Mouse (Mus musculus) midbrain, embryonic 10.5 days (tissue): Measurements from ENCODE around the gene Arid2. TPM values are rescaled to one million over a fixed set of nuclear protein-coding genes. Genes with fewer than 3 reads are reported as not detected.
"Not testable (repeated sequence)": the region's sequence is repeated elsewhere in the genome, so short reads cannot be mapped to it uniquely, and the experiment has no call there.

Experiments
- DNase-seq: peaks from one replicate; pipeline ENCODE4 v3.0.0-alpha.2; 2017; ENCODE audit warnings: low spot score
- H3K27ac ChIP-seq: fragments of 300-500 bp; sonication (generic); replicated peaks from 2 replicates; pipeline ENCODE4 v1.5.1; 2016; ENCODE audit warnings: mild to moderate bottlenecking
- H3K27me3 ChIP-seq: fragments of 300-500 bp; sonication (generic); 2 replicates; pipeline ENCODE4 v1.6.1; 2016; ENCODE audit warnings: low read depth, mild to moderate bottlenecking; ENCODE audit not compliant: poor library complexity, severe bottlenecking
- H3K36me3 ChIP-seq: fragments of 300-500 bp; sonication (generic); 2 replicates; pipeline ENCODE4 v1.6.1; 2016; ENCODE audit warnings: mild to moderate bottlenecking, moderate library complexity
- H3K4me1 ChIP-seq: fragments of 300-500 bp; sonication (generic); 2 replicates; pipeline ENCODE4 v1.6.1; 2016
- H3K4me3 ChIP-seq: fragments of 300-500 bp; sonication (generic); 2 replicates; pipeline ENCODE4 v1.5.1; 2016; ENCODE audit warnings: mild to moderate bottlenecking, moderate library complexity
- H3K9me3 ChIP-seq: fragments of 300-500 bp; sonication (generic); replicated peaks from 2 replicates; pipeline ENCODE4 v1.6.1; 2016; ENCODE audit warnings: mild to moderate bottlenecking
- WGBS: fragments of 180-500 bp; shearing (Covaris S2); methylation state at CpG from one replicate; pipeline ENCODE4 v1.1.7; 2016; 5-methylcytosine and 5-hydroxymethylcytosine counted together
- polyA plus RNA-seq: library from polyadenylated mRNA; unstranded; fragments of >200 nt; fragmentation: Nextera tagmentation; extraction: Ambion mirVana; gene quantifications from 2 replicates; pipeline ENCODE4 v1.2.1, GENCODE M21; 2016

Gene Arid2
- polyA plus RNA-seq, 1 experiment from 2014 or later, result 26.2 TPM

- Histone ChIP-seq H3K27ac (peak overlapping the region; percentile 100), H3K4me1 (peaks cover 32% of the 10 kb centered on the region), H3K27me3 (no peaks in the 10 kb centered on the region), H3K36me3 (peaks cover 24% of the 10 kb centered on the region), H3K9me3 (no peaks in the 10 kb centered on the region), H3K4me3 (peak overlapping the region; percentile 79)
- 6% methylated on average over 93 of the region's 97 CpGs for whole genome bisulfite sequencing
- peak; percentile 69 for DNase-seq
Measured at GRCm38 (mm10) chr15:96287976-96288835, 888 bp downstream of the Arid2 start.

GRCm38 (mm10) chr15:96288836-96289390, 1.6 kb downstream of the Arid2 start:
- peaks cover 25% of the 10 kb centered on the region for H3K4me1 ChIP-seq
- DNase-seq, result no peak
- no peaks in the 10 kb centered on the region for H3K27me3 ChIP-seq
- 9% methylated on average over 9 of the region's 9 CpGs for WGBS
- H3K4me3 ChIP-seq, result peak overlapping the region; percentile 79
- H3K9me3 ChIP-seq, result no peaks in the 10 kb centered on the region
- H3K36me3 ChIP-seq, result peaks cover 29% of the 10 kb centered on the region
- peak overlapping the region; percentile 100 for H3K27ac ChIP-seq

GRCm38 (mm10) chr15:96290001-96290400, 2.7 kb downstream of the Arid2 start:
- DNase-seq, result no peak
- Histone ChIP-seq H3K27ac (no peak overlapping the region), H3K27me3 (no peaks in the 10 kb centered on the region), H3K36me3 (peaks cover 40% of the 10 kb centered on the region), H3K4me1 (peaks cover 21% of the 10 kb centered on the region), H3K4me3 (peak overlapping the region; percentile 79), H3K9me3 (no peaks in the 10 kb centered on the region)
- WGBS, result 90% methylated on average over 1 of the region's 1 CpGs

- H3K36me3 ChIP-seq, result peaks cover 52% of the 10 kb centered on the region
- H3K4me3 ChIP-seq, result no peak overlapping the region
- 83% methylated on average over 3 of the region's 3 CpGs for WGBS
- no peak for DNase-seq
- no peaks in the 10 kb centered on the region for H3K9me3 ChIP-seq
- no peak overlapping the region for H3K27ac ChIP-seq
- H3K4me1 ChIP-seq, result peaks cover 31% of the 10 kb centered on the region
- no peaks in the 10 kb centered on the region for H3K27me3 ChIP-seq
Measured at GRCm38 (mm10) chr15:96293444-96293843, 6.1 kb downstream of the Arid2 start.

GRCm38 (mm10) chr15:96297078-96297590, 9.8 kb downstream of the Arid2 start:
- 91% methylated on average over 9 of the region's 9 CpGs for WGBS
- H3K9me3 ChIP-seq, result no peaks in the 10 kb centered on the region
- no peak overlapping the region for H3K4me3 ChIP-seq
- no peak for DNase-seq
- H3K27me3 ChIP-seq, result no peaks in the 10 kb centered on the region
- H3K4me1 ChIP-seq, result peaks cover 10% of the 10 kb centered on the region; the same call in 1 of the 2 replicates
- peaks cover 57% of the 10 kb centered on the region for H3K36me3 ChIP-seq
- no peak overlapping the region for H3K27ac ChIP-seq

GRCm38 (mm10) chr15:96297623-96298188, 10.4 kb downstream of the Arid2 start:
- H3K4me3 ChIP-seq, result no peak overlapping the region
- DNase-seq, result no peak
- peaks cover 10% of the 10 kb centered on the region; the same call in 1 of the 2 replicates for H3K4me1 ChIP-seq
- peaks cover 58% of the 10 kb centered on the region for H3K36me3 ChIP-seq
- 94% methylated on average over 9 of the region's 9 CpGs for WGBS
- H3K9me3 ChIP-seq, result no peaks in the 10 kb centered on the region
- H3K27me3 ChIP-seq, result no peaks in the 10 kb centered on the region
- H3K27ac ChIP-seq, result no peak overlapping the region

GRCm38 (mm10) chr15:96309310-96309709, 22.0 kb downstream of the Arid2 start:
- H3K36me3 ChIP-seq, result peaks cover 61% of the 10 kb centered on the region
- no peaks in the 10 kb centered on the region for H3K27me3 ChIP-seq
- peaks cover 23% of the 10 kb centered on the region for H3K4me1 ChIP-seq
- H3K27ac ChIP-seq, result no peak overlapping the region
- no peaks in the 10 kb centered on the region for H3K9me3 ChIP-seq
- no peak overlapping the region for H3K4me3 ChIP-seq
- no peak for DNase-seq
- 85% methylated on average over 6 of the region's 6 CpGs for WGBS

GRCm38 (mm10) chr15:96312902-96313301, 25.6 kb downstream of the Arid2 start:
- Histone ChIP-seq H3K9me3 (no peaks in the 10 kb centered on the region), H3K4me1 (peaks cover 23% of the 10 kb centered on the region), H3K27ac (no peak overlapping the region), H3K4me3 (no peak overlapping the region), H3K27me3 (no peaks in the 10 kb centered on the region), H3K36me3 (peaks cover 49% of the 10 kb centered on the region)
- WGBS, result 92% methylated on average over 1 of the region's 1 CpGs
- no peak for DNase-seq

- H3K4me3 ChIP-seq, result no peak overlapping the region
- no peak for DNase-seq
- H3K36me3 ChIP-seq, result peaks cover 44% of the 10 kb centered on the region
- H3K9me3 ChIP-seq, result no peaks in the 10 kb centered on the region
- 85% methylated on average over 1 of the region's 1 CpGs for WGBS
- peaks cover 2% of the 10 kb centered on the region; the same call in 1 of the 2 replicates for H3K4me1 ChIP-seq
- H3K27ac ChIP-seq, result no peak overlapping the region
- no peaks in the 10 kb centered on the region for H3K27me3 ChIP-seq
Measured at GRCm38 (mm10) chr15:96315664-96316063, 28.3 kb downstream of the Arid2 start.

GRCm38 (mm10) chr15:96319335-96319734, 32.0 kb downstream of the Arid2 start:
- H3K36me3 ChIP-seq, result peaks cover 29% of the 10 kb centered on the region
- no peak overlapping the region for H3K4me3 ChIP-seq
- no peak for DNase-seq
- H3K9me3 ChIP-seq, result no peaks in the 10 kb centered on the region
- H3K27ac ChIP-seq, result no peak overlapping the region
- 92% methylated on average over 8 of the region's 8 CpGs for WGBS
- no peaks in the 10 kb centered on the region for H3K4me1 ChIP-seq
- H3K27me3 ChIP-seq, result no peaks in the 10 kb centered on the region

- Histone ChIP-seq H3K4me3 (no peak overlapping the region), H3K9me3 (no peaks in the 10 kb centered on the region), H3K36me3 (peaks cover 31% of the 10 kb centered on the region), H3K4me1 (no peaks in the 10 kb centered on the region; the same call in 1 of the 2 replicates), H3K27ac (no peak overlapping the region), H3K27me3 (no peaks in the 10 kb centered on the region)
- WGBS, result 95% methylated on average over 7 of the region's 7 CpGs
- no peak for DNase-seq
Measured at GRCm38 (mm10) chr15:96325726-96326328, 38.5 kb downstream of the Arid2 start.

- H3K4me1 ChIP-seq, result peaks cover 17% of the 10 kb centered on the region
- not testable (repeated sequence) for H3K4me3 ChIP-seq, H3K27me3 ChIP-seq, H3K9me3 ChIP-seq, H3K27ac ChIP-seq, DNase-seq
- whole genome bisulfite sequencing, result 87% methylated on average over 4 of the region's 4 CpGs
- H3K36me3 ChIP-seq, result peaks cover 27% of the 10 kb centered on the region
Measured at GRCm38 (mm10) chr15:96328722-96329121, 41.4 kb downstream of the Arid2 start.
